Mouse (Mus musculus) spleen, adult 2 months (tissue): ENCODE results near the gene Pou2f2. TPM values are rescaled to one million over a fixed set of nuclear protein-coding genes. Genes with fewer than 3 reads are reported as not detected.

Experiments used
- DNase-seq, 2 experiments: peaks; one replicate each; pipeline versions ENCODE4 v3.0.0 to v3.0.0-alpha.2; 2012 to 2021; ENCODE audit warnings: low spot score in 2 of 2, low read depth in 1 of 2
- H3K27ac ChIP-seq: fragments of 200-500 bp; 2 replicates; pipeline ENCODE4 v1.5.1; 2012; ENCODE audit warnings: low read length, inconsistent platforms; ENCODE audit not compliant: insufficient read depth
- H3K27me3 ChIP-seq: fragments of 200-500 bp; 2 replicates; pipeline ENCODE4 v1.6.1; 2012; ENCODE audit warnings: mild to moderate bottlenecking, moderate library complexity, low read length, inconsistent platforms; ENCODE audit not compliant: control insufficient read depth, insufficient read depth
- H3K36me3 ChIP-seq: fragments of 200-500 bp; 2 replicates; pipeline ENCODE4 v1.6.1; 2012; ENCODE audit warnings: mild to moderate bottlenecking, low read length, inconsistent platforms; ENCODE audit not compliant: control insufficient read depth, insufficient read depth
- H3K4me1 ChIP-seq: fragments of 200-500 bp; 2 replicates; pipeline ENCODE4 v1.6.1; 2011; ENCODE audit warnings: inconsistent platforms; ENCODE audit not compliant: control insufficient read depth, insufficient read depth, insufficient read length
- H3K4me3 ChIP-seq: fragments of 200-500 bp; 2 replicates; pipeline ENCODE4 v1.5.1; 2011; ENCODE audit warnings: mild to moderate bottlenecking, inconsistent platforms; ENCODE audit not compliant: insufficient read depth, insufficient read length; ENCODE audit errors: extremely low read depth
- CTCF ChIP-seq: fragments of 200-500 bp; IDR thresholded peaks from 2 replicates; pipeline ENCODE4 v1.5.1; 2011; ENCODE audit warnings: mild to moderate bottlenecking, inconsistent platforms; ENCODE audit not compliant: insufficient read depth, insufficient read length, insufficient replicate concordance; ENCODE audit errors: extremely low read depth
- POLR2A ChIP-seq: fragments of 200-500 bp; IDR thresholded peaks from 2 replicates; pipeline ENCODE4 v1.6.1; 2011; ENCODE audit warnings: low read depth, low read length, inconsistent platforms
- WGBS: fragments of 180-500 bp; shearing (Covaris S2); methylation state at CpG from one replicate; pipeline ENCODE4 v1.1.7; 2018; 5-methylcytosine and 5-hydroxymethylcytosine counted together
- polyA plus RNA-seq: library from polyadenylated mRNA; depleted of rRNA; stranded (reverse); fragments of >200 nt; gene quantifications from 2 replicates; pipeline ENCODE4 v1.2.3, GENCODE M21; 2012

The Pou2f2 gene
- polyA plus RNA-seq, 1 experiment = 61.7 TPM

- Histone ChIP-seq H3K4me3 (peak overlapping the region; percentile 2; the same call in 1 of the 2 replicates), H3K27me3 (no peaks in the 10 kb centered on the region), H3K36me3 (peaks cover 22% of the 10 kb centered on the region), H3K4me1 (peaks cover 38% of the 10 kb centered on the region; the same call in 1 of the 2 replicates), H3K27ac (peak overlapping the region; percentile 78)
- peak in 1 of 2 experiments; percentile 63 for DNase-seq
- TF ChIP-seq POLR2A (no peak), CTCF (no peak)
- WGBS = 48% methylated on average over 3 of the region's 3 CpGs
These were observed 29.7 kb upstream of the Pou2f2 start for GRCm38 (mm10) chr7:25209161-25209622.

GRCm38 (mm10) chr7:25206094-25206830 lies 26.7 kb upstream of the Pou2f2 start:
- H3K27ac ChIP-seq = peak overlapping the region; percentile 96
- H3K4me1 ChIP-seq = peaks cover 47% of the 10 kb centered on the region
- H3K4me3 ChIP-seq = peak overlapping the region; percentile 50
- H3K36me3 ChIP-seq = peaks cover 36% of the 10 kb centered on the region
- TF ChIP-seq POLR2A = no peak
- no peak for TF ChIP-seq CTCF
- no peaks in the 10 kb centered on the region for H3K27me3 ChIP-seq
- 73% methylated on average over 16 of the region's 16 CpGs for WGBS
- DNase-seq = no peak

- H3K27ac ChIP-seq = peak overlapping the region; percentile 96
- 19% methylated on average over 16 of the region's 16 CpGs for WGBS
- peak overlapping the region; percentile 50 for H3K4me3 ChIP-seq
- peaks cover 47% of the 10 kb centered on the region for H3K4me1 ChIP-seq
- H3K27me3 ChIP-seq = no peaks in the 10 kb centered on the region
- no peak; the same call in 1 of the 2 replicates for TF ChIP-seq POLR2A
- TF ChIP-seq CTCF = no peak
- peaks cover 30% of the 10 kb centered on the region for H3K36me3 ChIP-seq
- DNase-seq = peak; percentile 70 to 81
These were observed 26.0 kb upstream of the Pou2f2 start for GRCm38 (mm10) chr7:25205355-25206093.

GRCm38 (mm10) chr7:25203624-25204023 lies 24.1 kb upstream of the Pou2f2 start:
- Histone ChIP-seq H3K27ac (no peak overlapping the region), H3K36me3 (peaks cover 22% of the 10 kb centered on the region), H3K4me1 (peaks cover 34% of the 10 kb centered on the region), H3K4me3 (no peak overlapping the region), H3K27me3 (no peaks in the 10 kb centered on the region)
- 66% methylated on average over 20 of the region's 20 CpGs for WGBS
- TF ChIP-seq POLR2A (no peak), CTCF (no peak)
- no peak for DNase-seq

- Histone ChIP-seq H3K4me3 (no peak overlapping the region), H3K4me1 (no peaks in the 10 kb centered on the region; the same call in 1 of the 2 replicates), H3K36me3 (peaks cover 10% of the 10 kb centered on the region), H3K27me3 (no peaks in the 10 kb centered on the region), H3K27ac (no peak overlapping the region)
- no peak for DNase-seq
- WGBS = 82% methylated on average over 10 of the region's 10 CpGs
- TF ChIP-seq CTCF (no peak), POLR2A (no peak)
These were observed 18.0 kb upstream of the Pou2f2 start for GRCm38 (mm10) chr7:25197384-25198018.

GRCm38 (mm10) chr7:25196107-25196506 lies 16.6 kb upstream of the Pou2f2 start:
- DNase-seq = no peak
- 46% methylated on average over 9 of the region's 9 CpGs for WGBS
- no peak overlapping the region for H3K27ac ChIP-seq
- no peaks in the 10 kb centered on the region; the same call in 1 of the 2 replicates for H3K36me3 ChIP-seq
- H3K4me1 ChIP-seq = no peaks in the 10 kb centered on the region; the same call in 1 of the 2 replicates
- TF ChIP-seq POLR2A (no peak), CTCF (no peak)
- H3K4me3 ChIP-seq = no peak overlapping the region
- no peaks in the 10 kb centered on the region for H3K27me3 ChIP-seq

GRCm38 (mm10) chr7:25195148-25195547 lies 15.6 kb upstream of the Pou2f2 start:
- no peaks in the 10 kb centered on the region; the same call in 1 of the 2 replicates for H3K4me1 ChIP-seq
- no peaks in the 10 kb centered on the region for H3K27me3 ChIP-seq
- DNase-seq = no peak
- 94% methylated on average over 3 of the region's 3 CpGs for WGBS
- H3K36me3 ChIP-seq = no peaks in the 10 kb centered on the region
- no peak overlapping the region for H3K4me3 ChIP-seq
- TF ChIP-seq POLR2A (no peak), CTCF (no peak)
- no peak overlapping the region for H3K27ac ChIP-seq
